Mouse (Mus musculus) frontal cortex, postnatal 10 days (tissue): Measurements from ENCODE around the gene Plod2.
A peak's percentile ranks its signal among the peaks of the same experiment; 100 is the strongest.

ENCODE experiments used
- DNase-seq, 2 experiments: peaks; one replicate each; pipeline ENCODE4 v3.0.0; 2022; ENCODE audit warnings: low spot score in 2 of 2, mixed read lengths in 1 of 2

Gene Plod2

GRCm38 (mm10) chr9:92541977-92542561 lies at the start of gene Plod2:
Gene Plod2 (plus strand): TSS chr9:92542223.
- peak; percentile 38 to 62 for DNase-seq

GRCm38 (mm10) chr9:92499710-92500410 lies 42.2 kb upstream of the Plod2 start:
- DNase-seq, result peak; percentile 27 to 69

GRCm38 (mm10) chr9:92504256-92504655 lies 37.8 kb upstream of the Plod2 start:
- DNase-seq, result no peak

GRCm38 (mm10) chr9:92504889-92505288 lies 37.1 kb upstream of the Plod2 start:
- DNase-seq, result no peak

GRCm38 (mm10) chr9:92511696-92512095 lies 30.3 kb upstream of the Plod2 start:
- DNase-seq, result no peak

- no peak for DNase-seq
Measured at GRCm38 (mm10) chr9:92517036-92517435, 25.0 kb upstream of the Plod2 start.

GRCm38 (mm10) chr9:92520751-92521150 lies 21.3 kb upstream of the Plod2 start:
- no peak for DNase-seq

- DNase-seq, result no peak
Measured at GRCm38 (mm10) chr9:92524506-92524905, 17.5 kb upstream of the Plod2 start.

GRCm38 (mm10) chr9:92530055-92530454 lies 12.0 kb upstream of the Plod2 start:
- DNase-seq, result no peak

- DNase-seq, result no peak
Measured at GRCm38 (mm10) chr9:92537735-92538134, 4.3 kb upstream of the Plod2 start.

GRCm38 (mm10) chr9:92538216-92538615 lies 3.8 kb upstream of the Plod2 start:
- DNase-seq, result no peak

- peak in 1 of 2 experiments; percentile 37 for DNase-seq
Measured at GRCm38 (mm10) chr9:92542591-92543416, 781 bp downstream of the Plod2 start.

GRCm38 (mm10) chr9:92544146-92544545 lies 2.1 kb downstream of the Plod2 start:
- DNase-seq, result no peak

- DNase-seq, result no peak
Measured at GRCm38 (mm10) chr9:92545021-92545420, 3.0 kb downstream of the Plod2 start.

GRCm38 (mm10) chr9:92546446-92546845 lies 4.4 kb downstream of the Plod2 start:
- DNase-seq, result no peak

GRCm38 (mm10) chr9:92547106-92547505 lies 5.1 kb downstream of the Plod2 start:
- DNase-seq, result no peak

GRCm38 (mm10) chr9:92547821-92548220 lies 5.8 kb downstream of the Plod2 start:
- DNase-seq, result no peak

GRCm38 (mm10) chr9:92548603-92549002 lies 6.6 kb downstream of the Plod2 start:
- no peak for DNase-seq

- peak in 1 of 2 experiments; percentile 21 for DNase-seq
Measured at GRCm38 (mm10) chr9:92549811-92550490, 7.9 kb downstream of the Plod2 start.

- no peak for DNase-seq
Measured at GRCm38 (mm10) chr9:92550981-92551380, 9.0 kb downstream of the Plod2 start.

GRCm38 (mm10) chr9:92551666-92552065 lies 9.6 kb downstream of the Plod2 start:
- no peak for DNase-seq

- no peak for DNase-seq
Measured at GRCm38 (mm10) chr9:92552691-92553090, 10.7 kb downstream of the Plod2 start.
